Mouse (Mus musculus) midbrain, embryonic 14.5 days (tissue): Measurements from ENCODE around the gene Casp2. TPM values are rescaled to one million over a fixed set of nuclear protein-coding genes. Genes with fewer than 3 reads are reported as not detected.

Experiments used
- ATAC-seq: fragments of 200-750 bp; cut with Nextera tagmentation; 2 replicates; pipeline ENCODE4 v1.8.0; 2017; ENCODE audit warnings: moderate number of reproducible peaks, moderate library complexity; ENCODE audit not compliant: low FRiP score, low TSS enrichment
- DNase-seq: peaks from one replicate; pipeline ENCODE4 v3.0.0-alpha.2; 2015
- H3K27ac ChIP-seq: fragments of 300-500 bp; sonication (generic); replicated peaks from 2 replicates; pipeline ENCODE4 v1.5.1; 2014; ENCODE audit warnings: mild to moderate bottlenecking, low read depth, low read length, moderate library complexity
- H3K27me3 ChIP-seq: fragments of 300-500 bp; sonication (generic); 2 replicates; pipeline ENCODE4 v1.6.1; 2014; ENCODE audit warnings: low read length, control low read depth, mixed read lengths; ENCODE audit not compliant: control insufficient read depth, insufficient read depth
- H3K36me3 ChIP-seq: fragments of 300-500 bp; sonication (generic); 2 replicates; pipeline ENCODE4 v1.6.1; 2014; ENCODE audit warnings: low read length, control low read depth; ENCODE audit not compliant: control insufficient read depth, insufficient read depth
- H3K4me1 ChIP-seq: fragments of 300-500 bp; sonication (generic); 2 replicates; pipeline ENCODE4 v1.6.1; 2014; ENCODE audit warnings: mild to moderate bottlenecking, antibody characterized with exemption, low read length, control low read depth; ENCODE audit not compliant: control insufficient read depth, insufficient read depth
- H3K4me2 ChIP-seq: fragments of 300-500 bp; sonication (generic); 2 replicates; pipeline ENCODE4 v1.6.1; 2014; ENCODE audit warnings: mild to moderate bottlenecking, low read length, moderate library complexity
- H3K4me3 ChIP-seq: fragments of 300-500 bp; sonication (generic); replicated peaks from 2 replicates; pipeline ENCODE4 v1.5.1; 2014; ENCODE audit warnings: low read depth, low read length
- H3K9ac ChIP-seq: fragments of 300-500 bp; sonication (generic); replicated peaks from 2 replicates; pipeline ENCODE4 v1.6.1; 2014; ENCODE audit warnings: mild to moderate bottlenecking, low read length, moderate library complexity
- H3K9me3 ChIP-seq: fragments of 300-500 bp; sonication (generic); 2 replicates; pipeline ENCODE4 v1.6.1; 2016; ENCODE audit warnings: low read length, control low read depth, mixed read lengths; ENCODE audit not compliant: control insufficient read depth
- WGBS: fragments of 180-500 bp; shearing (Covaris S2); extraction: QIAGEN DNeasy Blood & Tissue Kit; methylation state at CpG from one replicate; pipeline ENCODE4 v1.1.7; 2014; 5-methylcytosine and 5-hydroxymethylcytosine counted together
- polyA plus RNA-seq: library from polyadenylated mRNA; unstranded; fragments of >200 nt; fragmentation: Nextera tagmentation; extraction: Ambion mirVana; gene quantifications from 2 replicates; pipeline ENCODE4 v1.2.1, GENCODE M21; 2014

The Casp2 gene
- polyA plus RNA-seq, 1 experiment from 2014 or later = 51.0 TPM

DNA sequence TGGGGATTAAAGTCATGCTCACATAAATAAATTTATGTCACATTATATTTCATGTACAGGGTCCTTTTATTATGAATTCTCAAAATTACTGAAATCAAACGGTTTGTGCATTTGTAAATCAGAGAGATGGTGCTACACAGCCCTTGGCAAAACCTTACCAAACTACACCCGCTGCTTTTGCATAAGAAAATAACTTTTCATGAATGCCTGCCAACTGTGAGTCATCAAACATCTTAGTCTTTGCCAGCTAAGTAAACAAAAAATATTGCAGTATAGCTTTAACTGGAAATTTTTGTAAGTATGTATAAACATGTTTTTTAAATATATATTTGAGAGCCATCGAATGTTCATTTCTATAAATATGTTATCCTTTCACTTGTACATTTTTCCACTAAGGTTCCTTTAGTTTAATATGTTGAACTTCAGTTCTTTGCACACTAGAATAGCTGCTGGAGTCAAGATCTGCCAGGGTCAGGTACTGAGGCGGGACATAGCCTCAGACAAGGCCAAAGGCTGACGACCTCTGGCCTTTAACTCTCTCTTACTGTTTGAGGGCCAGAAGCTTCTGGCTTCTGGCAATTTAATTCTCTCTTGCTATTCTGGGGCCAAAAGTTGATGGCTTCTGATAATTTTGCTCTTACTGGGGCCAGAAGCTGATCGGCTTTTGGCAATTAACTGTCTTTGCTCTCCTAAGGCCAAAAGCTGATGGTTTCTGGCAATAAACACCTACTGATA lies 23.3 kb upstream of the Casp2 start:
- Histone ChIP-seq H3K27ac (no peak overlapping the region), H3K9ac (no peak overlapping the region), H3K9me3 (no peaks in the 10 kb centered on the region), H3K4me2 (no peak overlapping the region), H3K4me1 (no peaks in the 10 kb centered on the region), H3K36me3 (no peaks in the 10 kb centered on the region), H3K4me3 (no peak overlapping the region), H3K27me3 (no peaks in the 10 kb centered on the region)
- ATAC-seq = no peak
- WGBS = 80% methylated on average over 6 of the region's 6 CpGs
- no peak for DNase-seq

DNA sequence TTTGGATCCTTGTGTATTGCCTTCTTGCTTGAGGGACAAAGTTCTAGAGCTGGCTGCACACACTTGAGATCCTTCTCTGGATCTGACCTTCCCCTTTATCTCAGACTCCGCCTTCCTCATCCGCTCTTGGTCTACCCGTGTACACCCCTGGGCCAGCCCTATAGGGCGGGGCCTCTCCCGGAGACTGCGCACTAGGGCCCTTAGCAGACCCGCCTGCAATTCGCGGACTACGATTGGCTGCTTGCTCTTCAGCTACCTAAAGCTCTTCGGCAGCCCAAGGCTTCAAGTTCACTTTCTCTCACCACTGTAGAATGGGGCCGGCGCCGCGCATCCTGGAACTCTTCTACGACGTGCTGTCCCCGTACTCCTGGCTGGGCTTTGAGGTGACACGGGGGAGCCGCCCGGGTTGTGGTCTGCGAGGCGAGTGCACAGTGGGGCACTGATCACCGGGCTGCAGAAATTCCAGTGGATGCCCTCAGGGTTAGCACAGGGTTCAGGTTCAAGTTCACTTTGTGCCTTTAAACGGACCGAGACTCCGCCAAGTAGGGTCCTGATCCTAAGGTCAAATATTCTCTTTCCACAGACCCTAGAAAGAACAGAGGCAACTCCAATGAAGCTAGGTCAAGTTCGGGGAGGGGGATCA lies 19.0 kb upstream of the Casp2 start, which contains the start of gene Gstk1:
TSS of gene Gstk1 (plus strand) at position 225 of the 643 bp plus-strand sequence.
- DNase-seq = peak; percentile 88
- Histone ChIP-seq H3K4me3 (peak within 1 kb of the TSS; percentile 41), H3K4me1 (no peaks in the 10 kb centered on the region), H3K27me3 (no peaks in the 10 kb centered on the region), H3K36me3 (no peaks in the 10 kb centered on the region), H3K4me2 (peak within 1 kb of the TSS; percentile 63), H3K9ac (peak within 1 kb of the TSS; percentile 39; the same call in 1 of the 2 replicates), H3K27ac (no peak within 1 kb of the TSS), H3K9me3 (no peaks in the 10 kb centered on the region)
- peak; percentile 96 for ATAC-seq
- WGBS = 3% methylated on average over 28 of the region's 28 CpGs

DNA sequence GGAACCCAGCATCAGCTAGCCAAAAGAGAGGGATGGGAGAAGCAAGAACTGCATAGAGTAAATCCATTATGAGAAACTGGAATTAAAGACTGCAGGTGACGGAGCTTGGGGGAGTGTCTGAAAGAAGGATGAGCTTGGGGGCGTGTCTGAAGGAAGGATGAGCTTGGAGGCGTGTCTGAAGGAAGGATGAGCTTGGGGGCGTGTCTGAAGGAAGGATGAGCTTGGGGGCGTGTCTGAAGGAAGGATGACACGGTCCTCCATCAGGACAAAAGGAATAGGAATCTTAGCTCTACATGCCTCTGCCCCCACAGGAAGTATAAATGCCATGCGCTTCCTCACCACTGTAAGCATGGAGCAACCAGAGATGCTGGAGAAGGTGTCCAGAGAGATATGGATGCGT lies 17.6 kb upstream of the Casp2 start:
- no peak overlapping the region for H3K27ac ChIP-seq
- DNase-seq (no peak), ATAC-seq (no peak)
- peak overlapping the region; percentile 13 for H3K4me3 ChIP-seq
- H3K9me3 ChIP-seq = no peaks in the 10 kb centered on the region
- H3K36me3 ChIP-seq = no peaks in the 10 kb centered on the region
- H3K4me1 ChIP-seq = no peaks in the 10 kb centered on the region
- H3K4me2 ChIP-seq = peak overlapping the region; percentile 28
- H3K27me3 ChIP-seq = no peaks in the 10 kb centered on the region
- H3K9ac ChIP-seq = no peak overlapping the region; the same call in 1 of the 2 replicates
- 7% methylated on average over 8 of the region's 8 CpGs for WGBS

DNA sequence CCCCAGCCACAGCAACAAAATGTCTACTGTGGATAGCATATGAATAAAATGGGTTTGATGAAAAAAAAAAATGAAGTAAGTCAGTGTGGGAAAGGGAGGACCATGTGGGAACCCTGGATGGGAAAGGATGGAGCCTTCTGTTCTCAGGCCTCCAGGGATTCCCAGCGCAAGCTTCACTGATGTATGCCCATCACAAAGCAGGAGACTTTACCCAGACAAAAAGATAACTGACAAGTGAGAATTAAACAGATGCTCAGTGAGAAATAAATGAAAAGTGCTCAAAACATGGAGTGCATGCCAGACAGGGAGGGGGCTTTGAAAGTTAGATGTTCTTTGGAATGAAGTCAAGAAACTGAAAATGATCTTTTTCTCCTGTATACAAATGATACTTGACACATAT lies 16.8 kb upstream of the Casp2 start:
- DNase-seq (no peak), ATAC-seq (no peak)
- H3K4me2 ChIP-seq = peak overlapping the region; percentile 28
- 64% methylated on average over 1 of the region's 1 CpGs for WGBS
- H3K9me3 ChIP-seq = no peaks in the 10 kb centered on the region
- H3K4me3 ChIP-seq = no peak overlapping the region; the same call in 1 of the 2 replicates
- no peaks in the 10 kb centered on the region for H3K27me3 ChIP-seq
- no peaks in the 10 kb centered on the region for H3K36me3 ChIP-seq
- no peak overlapping the region for H3K9ac ChIP-seq
- H3K27ac ChIP-seq = no peak overlapping the region
- no peaks in the 10 kb centered on the region for H3K4me1 ChIP-seq

DNA sequence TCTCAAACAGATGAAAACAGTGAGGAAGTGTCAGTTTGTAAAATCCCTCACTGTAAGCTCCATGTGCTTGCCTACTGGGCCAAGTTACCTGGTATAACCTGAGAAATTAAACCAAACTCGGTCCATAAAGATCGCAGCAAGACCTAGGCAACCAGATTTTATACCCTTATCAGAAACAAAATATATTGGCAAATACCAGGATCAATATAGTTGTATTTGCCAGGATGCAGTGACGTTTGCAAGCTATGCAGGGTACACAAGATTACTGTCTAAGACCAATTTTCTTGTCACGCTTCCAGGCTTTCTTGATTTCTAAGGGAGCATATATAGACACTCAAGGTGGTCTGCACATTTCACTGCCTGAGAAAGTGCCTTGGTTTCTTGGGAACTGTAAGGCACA lies 13.0 kb upstream of the Casp2 start:
- Histone ChIP-seq H3K36me3 (no peaks in the 10 kb centered on the region), H3K4me3 (no peak overlapping the region), H3K9ac (no peak overlapping the region), H3K27me3 (no peaks in the 10 kb centered on the region), H3K4me2 (no peak overlapping the region), H3K27ac (no peak overlapping the region), H3K4me1 (no peaks in the 10 kb centered on the region), H3K9me3 (no peaks in the 10 kb centered on the region)
- DNase-seq = no peak
- no peak for ATAC-seq
- WGBS = 84% methylated on average over 4 of the region's 4 CpGs

DNA sequence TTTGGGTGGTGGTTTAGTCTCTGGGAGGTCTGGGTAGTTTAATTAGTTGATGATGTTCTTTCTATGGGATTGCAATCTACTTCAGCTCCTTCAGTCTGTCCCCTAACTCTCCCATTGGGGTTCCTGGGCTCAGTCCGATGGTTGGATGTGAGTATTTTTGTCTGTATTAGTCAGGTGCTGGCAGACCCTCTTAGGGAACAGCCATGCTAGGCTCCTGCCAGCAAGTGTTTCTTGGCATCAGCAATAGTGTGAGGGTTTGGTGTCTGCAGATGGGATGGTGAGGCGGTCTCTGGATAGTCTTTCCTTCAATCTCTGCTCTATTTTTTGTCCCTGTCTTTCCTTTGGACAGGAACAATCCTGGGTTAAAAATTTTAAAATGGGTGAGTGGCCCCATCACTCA lies 11.7 kb upstream of the Casp2 start:
- no peaks in the 10 kb centered on the region for H3K36me3 ChIP-seq
- H3K9me3 ChIP-seq = no peaks in the 10 kb centered on the region
- WGBS = 86% methylated on average over 2 of the region's 2 CpGs
- 0 out of 2 replicates have a peak, but pooled peaks cover 2% of the 10 kb centered on the region for H3K4me1 ChIP-seq
- H3K27me3 ChIP-seq = no peaks in the 10 kb centered on the region
- no peak for DNase-seq
- H3K27ac ChIP-seq = no peak overlapping the region
- H3K9ac ChIP-seq = no peak overlapping the region
- no peak overlapping the region for H3K4me2 ChIP-seq
- ATAC-seq = no peak
- H3K4me3 ChIP-seq = no peak overlapping the region

DNA sequence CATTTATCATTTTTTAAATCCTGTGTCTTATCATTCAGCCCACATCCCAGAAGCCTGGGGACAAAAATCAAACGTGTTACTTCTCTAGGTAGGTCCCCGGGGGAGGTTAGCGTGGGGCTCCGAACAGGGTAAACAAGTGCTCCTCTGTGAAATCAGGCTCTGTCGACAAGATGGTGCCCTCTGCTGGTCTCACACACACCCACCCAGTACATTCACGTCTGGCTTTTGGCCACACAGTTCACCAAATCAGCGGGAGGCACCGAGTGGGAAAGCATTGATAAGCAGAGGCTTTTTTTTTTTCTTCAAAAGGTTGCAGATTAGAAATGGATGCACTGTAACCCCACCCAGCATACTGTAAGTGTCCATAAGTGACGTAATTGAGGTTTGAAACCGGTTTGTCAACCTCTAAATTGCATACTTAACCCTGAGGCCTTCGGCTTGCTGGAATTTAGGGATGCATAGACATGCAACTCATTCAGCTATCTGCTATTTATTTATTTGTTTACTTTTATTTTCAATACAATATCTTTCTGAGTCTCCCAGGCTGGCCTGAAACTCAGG lies 7.4 kb upstream of the Casp2 start:
- H3K9ac ChIP-seq = no peak overlapping the region
- peak; percentile 57 for ATAC-seq
- 0 out of 2 replicates have a peak, but pooled peaks cover 2% of the 10 kb centered on the region for H3K4me1 ChIP-seq
- WGBS = 20% methylated on average over 11 of the region's 11 CpGs
- DNase-seq = peak; percentile 76
- H3K4me3 ChIP-seq = no peak overlapping the region
- H3K27me3 ChIP-seq = no peaks in the 10 kb centered on the region
- H3K4me2 ChIP-seq = no peak overlapping the region
- no peaks in the 10 kb centered on the region for H3K36me3 ChIP-seq
- no peak overlapping the region for H3K27ac ChIP-seq
- no peaks in the 10 kb centered on the region for H3K9me3 ChIP-seq

DNA sequence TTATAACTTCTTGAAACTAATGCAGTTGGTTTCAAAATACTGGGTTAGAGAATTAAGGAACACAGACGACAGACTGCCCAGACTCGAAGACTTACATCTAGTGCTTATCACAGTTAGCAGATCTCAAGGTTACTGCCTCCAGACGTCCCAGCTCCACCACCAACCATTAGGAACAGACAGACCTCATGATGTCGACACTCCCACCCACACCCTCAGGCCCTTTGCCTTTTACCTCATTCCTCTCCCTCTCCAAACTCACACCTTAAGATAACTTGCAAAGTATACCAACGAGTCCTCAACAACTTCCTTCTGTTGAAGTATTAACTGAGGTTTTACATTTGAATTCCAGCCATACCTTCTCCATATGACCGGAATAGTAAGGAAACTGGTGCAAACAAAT lies 4.4 kb upstream of the Casp2 start:
- WGBS = 81% methylated on average over 6 of the region's 6 CpGs
- 0 out of 2 replicates have a peak, but pooled peaks cover 2% of the 10 kb centered on the region for H3K4me1 ChIP-seq
- H3K4me2 ChIP-seq = no peak overlapping the region
- no peak overlapping the region for H3K27ac ChIP-seq
- H3K9me3 ChIP-seq = no peaks in the 10 kb centered on the region
- ATAC-seq = no peak
- no peaks in the 10 kb centered on the region for H3K27me3 ChIP-seq
- no peak for DNase-seq
- no peak overlapping the region for H3K4me3 ChIP-seq
- no peak overlapping the region for H3K9ac ChIP-seq
- no peaks in the 10 kb centered on the region for H3K36me3 ChIP-seq
